Mouse (Mus musculus): Measurements from ENCODE around the gene Efhd2. TPM values are rescaled to one million over a fixed set of nuclear protein-coding genes. Genes with fewer than 3 reads are reported as not detected.
A peak's percentile ranks its signal among the peaks of the same experiment; 100 is the strongest.

Gene Efhd2
- polyA plus RNA-seq, 1 experiment from 2014 or later, result 138 TPM

GRCm38 (mm10) chr4:141834536-141835095, 40.1 kb downstream of the Efhd2 start:
- Histone ChIP-seq H3K4me3 (replicated peaks) (no peak overlapping the region), H3K4me2 (replicated peaks) (no peak overlapping the region), H3K9me3 (no peaks in the 10 kb centered on the region), H3K36me3 (no peaks in the 10 kb centered on the region), H3K9ac (no peak overlapping the region), H3K27me3 (replicated peaks) (no peaks in the 10 kb centered on the region), H3K4me1 (replicated peaks) (0 out of 2 replicates have a peak, but pooled peaks cover 3% of the 10 kb centered on the region), H3K27ac (no peak overlapping the region)
- WGBS, result 48% methylated on average over 5 of the region's 5 CpGs
- ATAC-seq, result no peak

GRCm38 (mm10) chr4:141833911-141834310, 40.8 kb downstream of the Efhd2 start:
- Histone ChIP-seq H3K36me3 (no peaks in the 10 kb centered on the region), H3K4me3 (replicated peaks) (no peak overlapping the region), H3K4me1 (replicated peaks) (0 out of 2 replicates have a peak, but pooled peaks cover 3% of the 10 kb centered on the region), H3K9me3 (no peaks in the 10 kb centered on the region), H3K9ac (no peak overlapping the region), H3K27me3 (replicated peaks) (no peaks in the 10 kb centered on the region), H3K27ac (no peak overlapping the region), H3K4me2 (replicated peaks) (no peak overlapping the region)
- 32% methylated on average over 1 of the region's 1 CpGs for WGBS
- no peak for ATAC-seq

GRCm38 (mm10) chr4:141831361-141831760, 43.4 kb downstream of the Efhd2 start:
- H3K4me2 ChIP-seq (replicated peaks), result no peak overlapping the region
- H3K27me3 ChIP-seq (replicated peaks), result no peaks in the 10 kb centered on the region
- H3K36me3 ChIP-seq, result no peaks in the 10 kb centered on the region
- H3K9me3 ChIP-seq, result no peaks in the 10 kb centered on the region
- H3K9ac ChIP-seq, result no peak overlapping the region
- no peak overlapping the region for H3K27ac ChIP-seq
- 76% methylated on average over 7 of the region's 7 CpGs for WGBS
- 0 out of 2 replicates have a peak, but pooled peaks cover 3% of the 10 kb centered on the region for H3K4me1 ChIP-seq (replicated peaks)
- no peak for ATAC-seq
- H3K4me3 ChIP-seq (replicated peaks), result no peak overlapping the region

- Histone ChIP-seq H3K9me3 (no peaks in the 10 kb centered on the region), H3K27ac (no peak overlapping the region), H3K9ac (no peak overlapping the region), H3K4me3 (replicated peaks) (no peak overlapping the region), H3K4me2 (replicated peaks) (no peak overlapping the region), H3K27me3 (replicated peaks) (no peaks in the 10 kb centered on the region), H3K4me1 (replicated peaks) (0 out of 2 replicates have a peak, but pooled peaks cover 3% of the 10 kb centered on the region), H3K36me3 (no peaks in the 10 kb centered on the region)
- no peak for ATAC-seq
- WGBS, result 60% methylated on average over 11 of the region's 11 CpGs
Observed at GRCm38 (mm10) chr4:141830381-141830780, 44.3 kb downstream of the Efhd2 start.

GRCm38 (mm10) chr4:141828177-141828576, 46.5 kb downstream of the Efhd2 start:
- Histone ChIP-seq H3K4me3 (replicated peaks) (no peak overlapping the region), H3K9ac (no peak overlapping the region), H3K4me2 (replicated peaks) (no peak overlapping the region), H3K36me3 (no peaks in the 10 kb centered on the region), H3K4me1 (replicated peaks) (no peaks in the 10 kb centered on the region), H3K9me3 (no peaks in the 10 kb centered on the region), H3K27ac (no peak overlapping the region), H3K27me3 (replicated peaks) (no peaks in the 10 kb centered on the region)
- WGBS, result 55% methylated on average over 4 of the region's 4 CpGs
- ATAC-seq, result no peak

- H3K27ac ChIP-seq, result no peak overlapping the region
- no peaks in the 10 kb centered on the region for H3K36me3 ChIP-seq
- no peak overlapping the region for H3K4me2 ChIP-seq (replicated peaks)
- H3K9me3 ChIP-seq, result no peaks in the 10 kb centered on the region
- no peaks in the 10 kb centered on the region for H3K4me1 ChIP-seq (replicated peaks)
- H3K4me3 ChIP-seq (replicated peaks), result no peak overlapping the region
- WGBS, result 90% methylated on average over 2 of the region's 2 CpGs
- no peak overlapping the region for H3K9ac ChIP-seq
- H3K27me3 ChIP-seq (replicated peaks), result no peaks in the 10 kb centered on the region
- ATAC-seq, result peak; percentile 26; the same call in 1 of the 2 replicates
Observed at GRCm38 (mm10) chr4:141827401-141827800, 47.3 kb downstream of the Efhd2 start.

GRCm38 (mm10) chr4:141826060-141826459, 48.7 kb downstream of the Efhd2 start, which contains the start of gene Cela2a:
Cela2a (minus strand) TSS chr4:141826160.
- WGBS, result 53% methylated on average over 5 of the region's 5 CpGs
- ATAC-seq, result no peak
- Histone ChIP-seq H3K9me3 (no peaks in the 10 kb centered on the region), H3K36me3 (no peaks in the 10 kb centered on the region), H3K4me2 (replicated peaks) (no peak within 1 kb of the TSS), H3K27ac (no peak within 1 kb of the TSS), H3K27me3 (replicated peaks) (no peaks in the 10 kb centered on the region), H3K9ac (no peak within 1 kb of the TSS), H3K4me3 (replicated peaks) (no peak within 1 kb of the TSS), H3K4me1 (replicated peaks) (no peaks in the 10 kb centered on the region)

- WGBS, result 49% methylated on average over 3 of the region's 3 CpGs
- H3K36me3 ChIP-seq, result no peaks in the 10 kb centered on the region
Observed at GRCm38 (mm10) chr4:141822979-141823378, 51.7 kb downstream of the Efhd2 start.

GRCm38 (mm10) chr4:141822089-141822488, 52.6 kb downstream of the Efhd2 start:
- H3K4me3 ChIP-seq (replicated peaks), result no peak overlapping the region
- no peak for ATAC-seq
- H3K27ac ChIP-seq, result no peak overlapping the region
- no peaks in the 10 kb centered on the region for H3K36me3 ChIP-seq
- 0 out of 2 replicates have a peak, but pooled peaks cover 1% of the 10 kb centered on the region for H3K4me1 ChIP-seq (replicated peaks)
- H3K4me2 ChIP-seq (replicated peaks), result no peak overlapping the region
- H3K27me3 ChIP-seq (replicated peaks), result no peaks in the 10 kb centered on the region
- H3K9me3 ChIP-seq, result no peaks in the 10 kb centered on the region
- WGBS, result 78% methylated on average over 10 of the region's 10 CpGs
- H3K9ac ChIP-seq, result no peak overlapping the region

More at GRCm38 (mm10) chr4:141822979-141823378, 51.7 kb downstream of the Efhd2 start:
- no peak overlapping the region for H3K4me2 ChIP-seq (replicated peaks)
- H3K4me3 ChIP-seq (replicated peaks), result no peak overlapping the region
- no peak overlapping the region for H3K9ac ChIP-seq
- no peak overlapping the region for H3K27ac ChIP-seq
- no peaks in the 10 kb centered on the region for H3K27me3 ChIP-seq (replicated peaks)
- H3K4me1 ChIP-seq (replicated peaks), result no peaks in the 10 kb centered on the region
- H3K9me3 ChIP-seq, result no peaks in the 10 kb centered on the region
- peak; percentile 41; the same call in 1 of the 2 replicates for ATAC-seq

GRCm38 (mm10) chr4:141821178-141821577, 53.5 kb downstream of the Efhd2 start:
- Histone ChIP-seq H3K9ac (no peak overlapping the region), H3K4me1 (replicated peaks) (0 out of 2 replicates have a peak, but pooled peaks cover 4% of the 10 kb centered on the region), H3K9me3 (no peaks in the 10 kb centered on the region), H3K27ac (no peak overlapping the region), H3K4me3 (replicated peaks) (no peak overlapping the region), H3K36me3 (no peaks in the 10 kb centered on the region), H3K4me2 (replicated peaks) (no peak overlapping the region), H3K27me3 (replicated peaks) (no peaks in the 10 kb centered on the region)
- 55% methylated on average over 3 of the region's 3 CpGs for WGBS
- no peak for ATAC-seq

- no peak overlapping the region for H3K4me3 ChIP-seq (replicated peaks)
- H3K4me2 ChIP-seq (replicated peaks), result no peak overlapping the region
- no peak overlapping the region for H3K9ac ChIP-seq
- ATAC-seq, result no peak
- 88% methylated on average over 7 of the region's 7 CpGs for WGBS
- no peaks in the 10 kb centered on the region; the same call in 1 of the 2 replicates for H3K36me3 ChIP-seq
- 0 out of 2 replicates have a peak, but pooled peaks cover 4% of the 10 kb centered on the region for H3K4me1 ChIP-seq (replicated peaks)
- no peaks in the 10 kb centered on the region for H3K27me3 ChIP-seq (replicated peaks)
- no peaks in the 10 kb centered on the region for H3K9me3 ChIP-seq
- no peak overlapping the region for H3K27ac ChIP-seq
Observed at GRCm38 (mm10) chr4:141819316-141819715, 55.4 kb downstream of the Efhd2 start.

GRCm38 (mm10) chr4:141818861-141819260, 55.9 kb downstream of the Efhd2 start:
- Histone ChIP-seq H3K27me3 (replicated peaks) (no peaks in the 10 kb centered on the region), H3K36me3 (peaks cover under 1% of the 10 kb centered on the region; the same call in 1 of the 2 replicates), H3K4me2 (replicated peaks) (no peak overlapping the region), H3K9me3 (no peaks in the 10 kb centered on the region), H3K27ac (no peak overlapping the region), H3K9ac (no peak overlapping the region), H3K4me3 (replicated peaks) (no peak overlapping the region), H3K4me1 (replicated peaks) (0 out of 2 replicates have a peak, but pooled peaks cover 4% of the 10 kb centered on the region)
- 90% methylated on average over 13 of the region's 13 CpGs for whole genome bisulfite sequencing
- ATAC-seq, result no peak

- Histone ChIP-seq H3K9me3 (no peaks in the 10 kb centered on the region), H3K27ac (no peak overlapping the region), H3K9ac (no peak overlapping the region), H3K4me3 (replicated peaks) (no peak overlapping the region), H3K4me1 (replicated peaks) (0 out of 2 replicates have a peak, but pooled peaks cover 4% of the 10 kb centered on the region), H3K36me3 (peaks cover 8% of the 10 kb centered on the region), H3K27me3 (replicated peaks) (no peaks in the 10 kb centered on the region), H3K4me2 (replicated peaks) (no peak overlapping the region)
- ATAC-seq, result no peak
- WGBS, result 80% methylated on average over 10 of the region's 10 CpGs
Observed at GRCm38 (mm10) chr4:141817706-141818105, 57.0 kb downstream of the Efhd2 start.
